Mouse (Mus musculus) kidney, embryonic 16.5 days (tissue): ENCODE measurements around the gene Dgkg. TPM values are rescaled to one million over a fixed set of nuclear protein-coding genes. Genes with fewer than 3 reads are reported as not detected.

Experiments
- ATAC-seq: fragments of 200-750 bp; cut with Nextera tagmentation; 2 replicates; pipeline ENCODE4 v1.8.0; 2017; ENCODE audit warnings: moderate TSS enrichment; ENCODE audit not compliant: low FRiP score, low TSS enrichment
- H3K27ac ChIP-seq: fragments of 300-500 bp; sonication (generic); 2 replicates; pipeline ENCODE4 v1.5.1; 2014; ENCODE audit warnings: low read length
- H3K27me3 ChIP-seq: fragments of 300-500 bp; sonication (generic); 2 replicates; pipeline ENCODE4 v1.6.1; 2014; ENCODE audit warnings: low read length, control low read depth, mixed read lengths; ENCODE audit not compliant: insufficient read depth
- H3K36me3 ChIP-seq: fragments of 300-500 bp; sonication (generic); 2 replicates; pipeline ENCODE4 v1.6.1; 2014; ENCODE audit warnings: low read length, control low read depth, mixed read lengths; ENCODE audit not compliant: insufficient read depth
- H3K4me1 ChIP-seq: fragments of 300-500 bp; sonication (generic); 2 replicates; pipeline ENCODE4 v1.6.1; 2014; ENCODE audit warnings: low read length, control low read depth, mixed read lengths; ENCODE audit not compliant: insufficient read depth
- H3K4me2 ChIP-seq: fragments of 300-500 bp; sonication (generic); replicated peaks from 2 replicates; pipeline ENCODE4 v1.6.1; 2014; ENCODE audit warnings: low read depth, low read length
- H3K4me3 ChIP-seq: fragments of 300-500 bp; sonication (generic); 2 replicates; pipeline ENCODE4 v1.5.1; 2014; ENCODE audit warnings: mild to moderate bottlenecking, low read length
- H3K9ac ChIP-seq: fragments of 300-500 bp; sonication (generic); replicated peaks from 2 replicates; pipeline ENCODE4 v1.6.1; 2014; ENCODE audit warnings: low read length
- H3K9me3 ChIP-seq: fragments of 300-500 bp; sonication (generic); 2 replicates; pipeline ENCODE4 v1.6.1; 2016; ENCODE audit warnings: low read length, control low read depth
- WGBS: fragments of 180-500 bp; shearing (Covaris S2); extraction: QIAGEN DNeasy Blood & Tissue Kit; methylation state at CpG from one replicate; pipeline ENCODE4 v1.1.7; 2014; 5-methylcytosine and 5-hydroxymethylcytosine counted together
- microRNA-seq: library from miRNA; unstranded; fragments of <30 nt; microRNA quantifications from one replicate; pipeline ENCODE4, GENCODE M21; 2016
- polyA plus RNA-seq: library from polyadenylated mRNA; unstranded; fragments of >200 nt; fragmentation: Nextera tagmentation; extraction: Ambion mirVana; gene quantifications from 2 replicates; pipeline ENCODE4 v1.2.1, GENCODE M21; 2015

Gene Dgkg
- polyA plus RNA-seq, 1 experiment from 2014 or later = 0.51 TPM

DNA sequence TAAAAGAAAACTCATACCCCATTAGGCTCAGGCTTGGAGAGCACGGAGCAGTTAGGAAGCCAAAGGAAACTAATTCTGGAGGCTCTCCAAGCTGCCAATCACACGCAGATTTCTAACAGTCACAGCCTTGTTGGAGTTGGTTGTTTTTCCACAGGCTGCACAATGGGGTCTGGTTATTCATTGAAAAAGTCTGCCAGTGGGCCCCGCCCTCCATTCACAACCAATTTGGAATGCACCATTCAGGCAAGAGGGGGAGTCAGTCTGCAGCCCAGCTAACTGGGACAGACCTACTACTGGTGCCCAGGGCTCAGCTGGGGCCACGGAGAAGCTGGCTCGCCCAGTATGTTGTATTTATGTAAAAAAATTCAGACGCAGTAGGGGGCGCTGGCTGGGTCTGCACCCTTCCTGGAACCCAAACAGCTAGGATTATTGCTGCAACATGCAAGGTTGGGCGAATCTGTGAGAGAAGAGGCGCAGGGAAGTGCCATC is 228.1 kb downstream of the Dgkg start:
- peak; percentile 94 for ATAC-seq
- Histone ChIP-seq H3K4me3 (peak overlapping the region; percentile 19; the same call in 1 of the 2 replicates), H3K27ac (peak overlapping the region; percentile 43), H3K36me3 (peaks cover 7% of the 10 kb centered on the region; the same call in 1 of the 2 replicates), H3K9ac (peak overlapping the region; percentile 25; the same call in 1 of the 2 replicates), H3K4me2 (peak overlapping the region; percentile 50), H3K27me3 (no peaks in the 10 kb centered on the region), H3K9me3 (no peaks in the 10 kb centered on the region), H3K4me1 (peaks cover 31% of the 10 kb centered on the region)
- WGBS = 12% methylated on average over 9 of the region's 9 CpGs

GRCm38 (mm10) chr16:22426866-22427265 is 230.2 kb downstream of the Dgkg start:
- H3K36me3 ChIP-seq = peaks cover 7% of the 10 kb centered on the region; the same call in 1 of the 2 replicates
- no peak for ATAC-seq
- WGBS = 69% methylated on average over 7 of the region's 7 CpGs

GRCm38 (mm10) chr16:22422256-22422655 is 234.8 kb downstream of the Dgkg start:
- 61% methylated on average over 5 of the region's 5 CpGs for WGBS
- Histone ChIP-seq H3K4me3 (no peak overlapping the region), H3K27me3 (no peaks in the 10 kb centered on the region), H3K36me3 (peaks cover 5% of the 10 kb centered on the region; the same call in 1 of the 2 replicates), H3K4me1 (peaks cover 22% of the 10 kb centered on the region), H3K27ac (no peak overlapping the region), H3K9ac (no peak overlapping the region), H3K9me3 (no peaks in the 10 kb centered on the region), H3K4me2 (no peak overlapping the region)
- ATAC-seq = no peak

More at GRCm38 (mm10) chr16:22426866-22427265, 230.2 kb downstream of the Dgkg start:
- Histone ChIP-seq H3K4me3 (no peak overlapping the region), H3K4me2 (no peak overlapping the region), H3K4me1 (peaks cover 35% of the 10 kb centered on the region), H3K9ac (no peak overlapping the region), H3K27ac (no peak overlapping the region), H3K9me3 (no peaks in the 10 kb centered on the region), H3K27me3 (no peaks in the 10 kb centered on the region)

Small RNAs within 50 kb of the gene (microRNA-seq; reads per million reads assigned to microRNA genes)
- gene Mir6362 = not detected
- gene Mir8095 = not detected

Other genes with a start within 250 kb of the Dgkg start
- gene Etv5, start 217.5 kb downstream of the Dgkg start, polyA plus RNA-seq = 59.9 and 64.6 TPM in 2 replicates
- 0.31 TPM in 1 of 2 replicates, not detected in the other for gene Crygs, start 154.4 kb upstream of the Dgkg start, polyA plus RNA-seq
- gene Tbccd1, start 200.4 kb upstream of the Dgkg start, polyA plus RNA-seq = 34.6 and 35.8 TPM in 2 replicates
- 112 and 123 TPM in 2 replicates for gene Dnajb11, start 200.6 kb upstream of the Dgkg start, polyA plus RNA-seq
- gene Ahsg, start 234.1 kb upstream of the Dgkg start, polyA plus RNA-seq = 9.5 and 12.6 TPM in 2 replicates